Mouse (Mus musculus) embryonic facial prominence, embryonic 12.5 days (tissue): ENCODE data around the gene Zdhhc21. TPM values are rescaled to one million over a fixed set of nuclear protein-coding genes. Genes with fewer than 3 reads are reported as not detected.

Source experiments
- ATAC-seq: fragments of 200-750 bp; cut with Nextera tagmentation; 2 replicates; pipeline ENCODE4 v1.8.0; 2017; ENCODE audit not compliant: insufficient number of reproducible peaks, insufficient read depth, low FRiP score, low TSS enrichment
- H3K27ac ChIP-seq: fragments of 300-500 bp; sonication (generic); 2 replicates; pipeline ENCODE4 v1.5.1; 2016; ENCODE audit warnings: mild to moderate bottlenecking
- H3K27me3 ChIP-seq: fragments of 300-500 bp; sonication (generic); 2 replicates; pipeline ENCODE4 v1.6.1; 2016; ENCODE audit warnings: mild to moderate bottlenecking, moderate library complexity
- H3K36me3 ChIP-seq: fragments of 300-500 bp; sonication (generic); 2 replicates; pipeline ENCODE4 v1.6.1; 2016; ENCODE audit warnings: mild to moderate bottlenecking
- H3K4me1 ChIP-seq: fragments of 300-500 bp; sonication (generic); 2 replicates; pipeline ENCODE4 v1.6.1; 2016
- H3K4me2 ChIP-seq: fragments of 300-500 bp; sonication (generic); replicated peaks from 2 replicates; pipeline ENCODE4 v1.6.1; 2016; ENCODE audit warnings: mild to moderate bottlenecking, moderate library complexity
- H3K4me3 ChIP-seq: fragments of 300-500 bp; sonication (generic); 2 replicates; pipeline ENCODE4 v1.5.1; 2016; ENCODE audit warnings: mild to moderate bottlenecking
- H3K9ac ChIP-seq: fragments of 300-500 bp; sonication (generic); 2 replicates; pipeline ENCODE4 v1.6.1; 2016; ENCODE audit warnings: mild to moderate bottlenecking, moderate library complexity
- H3K9me3 ChIP-seq: fragments of 300-500 bp; sonication (generic); 2 replicates; pipeline ENCODE4 v1.6.1; 2016; ENCODE audit warnings: mild to moderate bottlenecking, moderate library complexity
- WGBS: fragments of 180-500 bp; shearing (Covaris S2); methylation state at CpG from one replicate; pipeline ENCODE4 v1.1.7; 2016; 5-methylcytosine and 5-hydroxymethylcytosine counted together
- polyA plus RNA-seq: library from polyadenylated mRNA; unstranded; fragments of >200 nt; fragmentation: Nextera tagmentation; extraction: Ambion mirVana; gene quantifications from 2 replicates; pipeline ENCODE4 v1.2.1, GENCODE M21; 2016

The Zdhhc21 gene
- polyA plus RNA-seq, 1 experiment from 2014 or later = 14.7 TPM

DNA sequence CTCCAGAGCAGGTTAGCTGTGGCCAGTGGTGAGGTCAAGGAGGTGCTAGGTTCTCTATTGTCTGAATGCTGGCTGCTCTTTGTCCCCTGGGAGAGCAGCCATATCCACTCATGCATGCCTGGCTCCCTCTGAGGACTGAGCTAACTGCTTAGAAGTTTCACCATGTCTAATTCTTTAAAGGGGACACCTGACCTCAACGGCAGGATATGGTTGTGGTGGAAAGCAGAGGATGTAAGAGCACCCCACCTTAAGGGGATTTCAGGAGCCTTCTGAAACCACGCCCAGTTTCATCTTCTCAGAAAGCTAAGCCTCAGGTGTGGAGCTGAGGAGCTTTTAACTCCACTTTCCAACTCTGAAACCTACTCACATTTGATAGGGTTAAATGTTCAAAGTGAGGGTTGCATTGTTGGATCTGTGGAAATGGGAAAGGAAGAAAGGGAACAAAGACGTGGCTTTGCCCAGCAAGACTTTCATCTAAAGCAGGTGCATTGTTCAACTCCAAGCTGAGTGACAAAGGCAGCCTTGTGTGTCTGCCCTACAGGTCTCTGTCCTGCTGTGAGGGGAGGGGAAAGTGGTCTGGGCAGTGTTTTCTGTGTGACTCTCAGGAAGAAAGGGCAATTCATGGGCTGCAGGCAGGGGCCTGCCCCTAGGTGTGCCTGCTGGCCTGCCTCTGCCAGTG is 104.0 kb downstream of the Zdhhc21 start:
- WGBS = 15% methylated on average over 3 of the region's 3 CpGs
- Histone ChIP-seq H3K4me2 (no peak overlapping the region), H3K4me3 (no peak overlapping the region), H3K9ac (no peak overlapping the region), H3K4me1 (peaks cover 15% of the 10 kb centered on the region; the same call in 1 of the 2 replicates), H3K9me3 (no peaks in the 10 kb centered on the region), H3K27ac (no peak overlapping the region), H3K36me3 (no peaks in the 10 kb centered on the region), H3K27me3 (no peaks in the 10 kb centered on the region)
- ATAC-seq = 0 out of 2 replicates have a peak, but pooled peaks have one; percentile 47

Other genes starting within 250 kb of the Zdhhc21 start
- 86.8 and 92.6 TPM in 2 replicates for gene Nfib, start 154.2 kb downstream of the Zdhhc21 start, polyA plus RNA-seq
- gene Cer1, start 25.2 kb upstream of the Zdhhc21 start, polyA plus RNA-seq = 0.25 and 0.45 TPM in 2 replicates
- gene Frem1, start 192.4 kb upstream of the Zdhhc21 start, polyA plus RNA-seq = 25.7 and 26.1 TPM in 2 replicates